Mouse (Mus musculus) myocyte (in vitro differentiated cells): Measurements from ENCODE around the gene Creb5. TPM values are rescaled to one million over a fixed set of nuclear protein-coding genes. Genes with fewer than 3 reads are reported as not detected.
A peak's percentile ranks its signal among the peaks of the same experiment; 100 is the strongest.

Source experiments
- H3K27me3 ChIP-seq: one replicate; pipeline ENCODE4 v1.6.1; 2011; ENCODE audit not compliant: control insufficient read depth, insufficient read depth, insufficient read length
- H3K36me3 ChIP-seq: one replicate; pipeline ENCODE4 v1.6.1; 2011; ENCODE audit not compliant: control insufficient read depth, insufficient read depth
- H3K4me2 ChIP-seq: one replicate; pipeline ENCODE4 v1.6.1; 2011; ENCODE audit warnings: low read depth, control low read depth
- H3K4me3 ChIP-seq: one replicate; pipeline ENCODE4 v1.5.1; 2011; ENCODE audit warnings: mild to moderate bottlenecking, control low read depth, moderate library complexity
- H3K79me2 ChIP-seq: one replicate; pipeline ENCODE4 v1.6.1; 2011; ENCODE audit not compliant: control insufficient read depth, insufficient read depth
- H3ac ChIP-seq: one replicate; pipeline ENCODE4 v1.6.1; 2011; ENCODE audit not compliant: control insufficient read depth, insufficient read length
- CEBPB ChIP-seq: IDR thresholded peaks from 2 replicates; pipeline ENCODE4 v1.6.1; 2011; ENCODE audit warnings: mild to moderate bottlenecking, moderate library complexity; ENCODE audit not compliant: poor library complexity, insufficient read depth, severe bottlenecking
- E2F4 ChIP-seq: IDR thresholded peaks from one replicate; pipeline ENCODE4 v1.6.1; 2011; ENCODE audit warnings: mild to moderate bottlenecking, control low read depth, moderate library complexity; ENCODE audit not compliant: insufficient read depth
- MAX ChIP-seq: IDR thresholded peaks from one replicate; pipeline ENCODE4 v1.6.1; 2011; ENCODE audit warnings: low read depth, mild to moderate bottlenecking, control low read depth
- MYOD1 ChIP-seq, 3 experiments: IDR thresholded peaks; one replicate each; pipeline ENCODE4 v1.6.1; 2011; ENCODE audit warnings: control low read depth in 2 of 3, low read depth in 2 of 3, mild to moderate bottlenecking in 2 of 3, moderate library complexity in 1 of 3; ENCODE audit not compliant: insufficient read length in 2 of 3, control insufficient read depth in 1 of 3
- MYOG ChIP-seq, 3 experiments: IDR thresholded peaks; one replicate each; pipeline ENCODE4 v1.6.1; 2011; ENCODE audit warnings: control low read depth in 2 of 3, low read depth in 2 of 3, mild to moderate bottlenecking in 2 of 3; ENCODE audit not compliant: insufficient read length in 2 of 3, control insufficient read depth in 1 of 3, insufficient read depth in 1 of 3
- POLR2A ChIP-seq: IDR thresholded peaks from one replicate; pipeline ENCODE4 v1.6.1; 2011; ENCODE audit warnings: low read depth, mild to moderate bottlenecking, control low read depth, moderate library complexity; ENCODE audit not compliant: insufficient read length
- POLR2AphosphoS2 ChIP-seq: IDR thresholded peaks from one replicate; pipeline ENCODE4 v1.6.1; 2011; ENCODE audit warnings: low read depth, control low read depth; ENCODE audit not compliant: insufficient read length
- REST ChIP-seq: IDR thresholded peaks from one replicate; pipeline ENCODE4 v1.6.1; 2011; ENCODE audit warnings: mild to moderate bottlenecking, control low read depth, moderate library complexity; ENCODE audit not compliant: insufficient read depth, insufficient read length
- SRF ChIP-seq: IDR thresholded peaks from one replicate; pipeline ENCODE4 v1.6.1; 2011; ENCODE audit warnings: low read depth; ENCODE audit not compliant: control insufficient read depth, insufficient read length
- TCF12 ChIP-seq: IDR thresholded peaks from one replicate; pipeline ENCODE4 v1.6.1; 2011; ENCODE audit warnings: mild to moderate bottlenecking, control low read depth; ENCODE audit not compliant: poor library complexity, insufficient read depth, severe bottlenecking
- TCF3 ChIP-seq: IDR thresholded peaks from one replicate; pipeline ENCODE4 v1.6.1; 2011; ENCODE audit warnings: low read depth, control low read depth; ENCODE audit not compliant: insufficient read length
- USF1 ChIP-seq: IDR thresholded peaks from one replicate; pipeline ENCODE4 v1.6.1; 2011; ENCODE audit warnings: low read depth, mild to moderate bottlenecking, control low read depth, moderate library complexity
- polyA plus RNA-seq: library from polyadenylated mRNA; unstranded; fragments of >200 nt; fragmentation: generic; extraction: Trizol; gene quantifications from one replicate; pipeline ENCODE4 v1.2.1, GENCODE M21; 2012; ENCODE audit warnings: missing spikeins

The Creb5 gene
- polyA plus RNA-seq, 1 experiment, result 1.4 TPM

GRCm38 (mm10) chr6:53626044-53626443 is 339.0 kb downstream of the Creb5 start:
- no peak overlapping the region for H3K4me3 ChIP-seq
- no peaks in the 10 kb centered on the region for H3K36me3 ChIP-seq
- no peak overlapping the region for H3ac ChIP-seq
- no peaks in the 10 kb centered on the region for H3K79me2 ChIP-seq
- no peaks in the 10 kb centered on the region for H3K27me3 ChIP-seq
- no peak overlapping the region for H3K4me2 ChIP-seq
- no peak for TF ChIP-seq CEBPB
- no peak for TF ChIP-seq MYOG (IDR thresholded peaks at IDR 0.05; ENCODE audit: control insufficient read depth in 1 of 3, insufficient read depth in 1 of 3, insufficient read length in 2 of 3, low read depth in 2 of 3)
- TF ChIP-seq POLR2AphosphoS2, result no peak
- TF ChIP-seq MYOD1 (IDR thresholded peaks at IDR 0.05; ENCODE audit: control insufficient read depth in 1 of 3, insufficient read length in 2 of 3, low read depth in 2 of 3), result no peak
- no peak for TF ChIP-seq POLR2A
- TF ChIP-seq SRF, result no peak
- no peak for TF ChIP-seq TCF3
- no peak for TF ChIP-seq REST
- no peak for TF ChIP-seq USF1
- no peak for TF ChIP-seq TCF12
- TF ChIP-seq MAX, result no peak
- TF ChIP-seq E2F4, result no peak

DNA sequence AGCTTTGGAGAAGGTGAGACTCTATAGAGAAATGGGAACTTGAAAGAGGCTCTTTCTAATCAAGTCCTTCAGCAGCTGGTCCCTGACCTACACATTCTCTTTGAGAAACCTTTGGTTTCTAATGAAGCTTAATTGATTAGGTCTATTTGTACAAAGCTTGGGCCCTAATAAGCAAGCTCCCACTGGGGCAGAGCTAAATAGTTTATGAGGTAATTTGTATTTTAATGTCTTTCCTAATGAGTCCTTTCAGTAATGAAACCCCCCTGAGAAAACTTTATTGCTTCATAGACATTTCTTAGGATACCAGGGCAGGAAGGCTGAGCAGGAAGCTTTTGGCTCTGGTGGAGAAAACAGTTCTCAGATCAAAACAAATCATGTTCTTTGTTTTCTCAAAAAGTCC is 341.6 kb downstream of the Creb5 start:
- no peak overlapping the region for H3K4me2 ChIP-seq
- no peaks in the 10 kb centered on the region for H3K27me3 ChIP-seq
- no peak overlapping the region for H3ac ChIP-seq
- H3K36me3 ChIP-seq, result no peaks in the 10 kb centered on the region
- no peak for TF ChIP-seq MAX
- no peak for TF ChIP-seq MYOD1 (IDR thresholded peaks at IDR 0.05; ENCODE audit: control insufficient read depth in 1 of 3, insufficient read length in 2 of 3, low read depth in 2 of 3)
- TF ChIP-seq SRF, result no peak
- TF ChIP-seq REST, result no peak
- TF ChIP-seq CEBPB, result no peak
- no peak for TF ChIP-seq TCF12
- no peak for TF ChIP-seq USF1
- no peak for TF ChIP-seq E2F4
- no peaks in the 10 kb centered on the region for H3K79me2 ChIP-seq
- no peak overlapping the region for H3K4me3 ChIP-seq

- H3K4me3 ChIP-seq, result no peak overlapping the region
- H3K27me3 ChIP-seq, result no peaks in the 10 kb centered on the region
- no peak overlapping the region for H3K4me2 ChIP-seq
- no peak overlapping the region for H3ac ChIP-seq
- H3K36me3 ChIP-seq, result no peaks in the 10 kb centered on the region
- H3K79me2 ChIP-seq, result no peaks in the 10 kb centered on the region
- TF ChIP-seq MAX (no peak), TCF12 (no peak), REST (no peak), TCF3 (no peak), MYOG (IDR thresholded peaks at IDR 0.05; ENCODE audit: control insufficient read depth in 1 of 3, insufficient read depth in 1 of 3, insufficient read length in 2 of 3, low read depth in 2 of 3) (no peak), POLR2A (no peak)
Observed at GRCm38 (mm10) chr6:53635453-53635852, 348.4 kb downstream of the Creb5 start.

DNA sequence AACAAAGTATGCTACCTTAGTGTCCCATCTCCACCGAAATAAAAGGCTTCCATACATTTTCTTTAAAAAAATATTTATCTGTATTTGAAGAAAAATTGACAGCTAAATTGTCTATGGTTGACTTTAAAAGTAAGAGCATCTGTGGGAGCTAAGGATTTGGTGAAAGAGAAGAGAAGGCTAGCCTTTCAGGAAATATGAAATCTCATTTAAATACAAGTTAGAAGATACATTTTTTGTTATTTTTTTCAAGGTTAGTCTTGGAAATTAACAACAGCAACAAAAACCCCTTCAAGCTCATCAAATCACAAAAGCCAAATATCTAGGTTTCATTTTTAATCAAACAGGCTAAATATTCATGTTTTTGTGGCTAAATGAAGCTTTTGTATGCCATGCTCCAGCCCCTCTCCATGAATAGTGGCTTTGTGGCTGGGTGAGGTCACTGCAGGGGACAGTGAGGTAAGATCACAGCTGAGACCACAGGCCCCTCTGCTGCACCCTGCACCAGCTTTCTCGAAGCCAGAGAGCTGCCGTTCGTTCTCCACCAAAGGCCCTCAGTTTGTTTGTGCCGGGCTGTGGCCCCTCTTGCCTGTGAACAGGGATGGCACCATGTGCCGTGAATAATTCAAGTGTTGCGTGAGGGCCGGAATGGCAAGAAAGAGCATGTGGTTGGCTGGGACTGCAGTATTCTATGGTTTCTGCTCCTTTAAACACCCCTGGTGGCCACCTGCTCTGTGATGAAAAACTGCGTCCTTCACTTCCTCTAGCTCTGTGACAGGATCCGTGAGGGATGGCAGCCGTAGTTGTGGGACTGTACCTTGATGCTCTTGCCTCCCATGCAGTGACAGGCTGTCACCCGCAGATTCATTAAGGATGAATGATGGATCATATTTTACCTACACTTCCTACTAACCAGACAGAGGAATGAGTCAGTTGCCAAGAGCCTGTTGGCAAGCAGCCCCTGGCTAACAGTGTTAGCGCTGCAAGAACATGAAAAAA is 350.6 kb downstream of the Creb5 start:
- Histone ChIP-seq H3K27me3 (no peaks in the 10 kb centered on the region), H3ac (no peak overlapping the region), H3K4me3 (no peak overlapping the region), H3K79me2 (no peaks in the 10 kb centered on the region), H3K4me2 (no peak overlapping the region), H3K36me3 (no peaks in the 10 kb centered on the region)
- TF ChIP-seq MYOD1 (IDR thresholded peaks at IDR 0.05; ENCODE audit: control insufficient read depth in 1 of 3, insufficient read length in 2 of 3, low read depth in 2 of 3), result peak in 1 of 3 experiments; percentile 5
- no peak for TF ChIP-seq POLR2AphosphoS2
- TF ChIP-seq MYOG (IDR thresholded peaks at IDR 0.05; ENCODE audit: control insufficient read depth in 1 of 3, insufficient read depth in 1 of 3, insufficient read length in 2 of 3, low read depth in 2 of 3), result peak in 1 of 3 experiments; percentile 38
